Mouse (Mus musculus) left cerebral cortex, adult 2 months (tissue): Measurements from ENCODE around the gene Paqr5. TPM values are rescaled to one million over a fixed set of nuclear protein-coding genes. Genes with fewer than 3 reads are reported as not detected.

Experiments
- DNase-seq, 2 experiments: peaks; one replicate each; pipeline ENCODE4 v3.0.0; 2021 to 2022; ENCODE audit warnings: low spot score in 2 of 2, mixed read lengths in 1 of 2; ENCODE audit errors: extremely low spot score in 1 of 2
- H3K27ac ChIP-seq: fragments of 200-600 bp; 2 replicates; pipeline ENCODE4 v1.8.1; 2022
- H3K4me3 ChIP-seq: fragments of 200-600 bp; 2 replicates; pipeline ENCODE4 v1.8.1; 2022
- CTCF ChIP-seq: fragments of 200-600 bp; IDR thresholded peaks from 2 replicates; pipeline ENCODE4 v1.8.1; 2022; ENCODE audit warnings: antibody characterized with exemption, mild to moderate bottlenecking, moderate library complexity
- intact Hi-C: fragments of 180-260 bp; cut with DNase I; formaldehyde crosslinking; loops from one replicate; pipeline ENCODE4 v1.15.1; 2025
- total RNA-seq, 2 experiments: library from RNA; stranded (reverse); gene quantifications; 2 replicates each; pipeline ENCODE4 v1.2.3; 2021

Paqr5 gene
- total RNA-seq, 2 experiments from 2014 or later: 3.6 to 4.1 TPM

DNA sequence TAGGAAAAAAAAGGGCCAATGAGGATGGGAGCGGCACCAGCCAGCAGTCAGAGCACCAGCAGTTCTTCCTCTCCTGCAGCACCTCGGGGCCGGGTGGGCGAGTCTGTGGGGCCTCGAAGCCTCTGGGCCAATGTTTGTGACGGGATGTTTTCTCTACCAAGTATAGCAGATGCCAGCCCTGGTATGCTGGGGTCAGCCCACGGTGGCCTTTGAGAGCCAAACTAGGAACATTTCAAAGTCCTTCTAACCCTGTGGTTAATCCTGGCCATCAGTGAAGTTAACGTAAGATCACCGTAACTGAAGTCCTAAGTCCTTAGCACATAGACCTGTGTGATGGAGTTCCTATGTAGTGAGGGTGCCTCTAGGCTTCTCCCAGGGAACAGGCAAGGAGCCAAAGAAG, 54.6 kb downstream of the Paqr5 start:
- intact Hi-C loops: no loop called here
- TF ChIP-seq CTCF: no peak
- no peak for DNase-seq
- Histone ChIP-seq H3K27ac (no peak overlapping the region), H3K4me3 (no peak overlapping the region)

DNA sequence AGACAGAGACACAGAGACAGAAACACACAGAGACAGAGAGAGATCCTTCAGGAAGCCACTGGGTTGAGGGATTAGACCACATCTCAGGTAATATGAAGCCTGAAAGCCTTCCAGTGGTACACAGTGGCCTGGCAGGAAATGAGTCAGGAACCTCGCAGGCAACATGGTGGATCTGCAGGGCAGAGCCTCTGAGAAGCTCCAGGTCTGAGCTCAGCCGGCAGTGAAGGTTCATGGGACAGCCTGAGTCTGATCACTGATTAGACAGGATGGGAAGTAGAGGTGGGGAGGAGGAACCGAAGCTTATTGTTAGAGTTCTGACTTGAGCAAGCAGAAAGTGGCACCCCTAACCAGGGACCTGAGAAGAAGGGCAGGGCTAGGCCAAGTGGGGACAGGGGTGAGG, 55.6 kb downstream of the Paqr5 start:
- intact Hi-C loops: no loop called here
- TF ChIP-seq CTCF: no peak

DNA sequence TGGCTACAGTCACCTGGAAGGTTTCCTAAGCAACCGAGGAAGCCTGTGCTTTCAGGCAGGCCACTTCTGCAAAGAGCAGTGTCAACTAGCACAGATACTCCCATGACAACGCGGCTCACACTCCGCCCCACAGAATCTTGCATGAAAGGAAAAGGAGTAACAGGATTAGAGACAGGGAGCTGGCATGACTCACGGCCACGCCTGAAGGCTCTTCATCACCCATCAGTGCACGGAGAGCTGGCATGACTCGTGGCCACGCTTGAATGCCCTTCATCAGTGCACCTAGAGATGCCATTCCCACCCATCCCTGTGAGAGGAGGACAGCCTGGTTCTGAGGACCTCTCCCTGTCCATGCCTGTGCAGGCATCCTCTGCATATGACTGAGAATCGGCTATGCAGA, 59.3 kb downstream of the Paqr5 start:
- intact Hi-C loops: loop anchor here (5.0 kb wide), 2 partner anchors 75 to 155 kb away; partner anchors contain the start of gene Glce
- no peak overlapping the region for H3K27ac ChIP-seq
- H3K4me3 ChIP-seq: no peak overlapping the region
- TF ChIP-seq CTCF: no peak
- DNase-seq: peak; percentile 20 to 57

More for the DNA sequence above, 55.6 kb downstream of the Paqr5 start:
- H3K27ac ChIP-seq: no peak overlapping the region
- no peak overlapping the region for H3K4me3 ChIP-seq
- no peak for DNase-seq

DNA sequence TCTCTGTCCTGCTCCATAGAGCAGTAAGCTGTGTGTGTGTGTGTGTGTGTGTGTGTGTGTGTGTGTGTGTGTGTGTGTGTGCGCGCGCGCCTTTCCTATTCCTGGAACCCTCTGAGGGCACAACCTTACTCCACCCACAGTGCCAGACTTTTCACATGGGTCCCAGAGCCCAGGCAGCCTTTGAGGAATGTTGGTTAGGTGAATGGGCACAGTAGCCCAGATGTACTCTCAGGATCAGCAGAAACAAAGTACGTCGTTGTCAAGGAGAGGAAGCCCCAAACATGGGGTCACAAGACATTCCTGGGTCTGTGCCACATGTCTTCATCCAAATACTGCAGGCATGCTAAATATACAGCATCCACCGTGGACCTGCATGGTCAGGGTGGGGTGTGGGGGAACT, 60.7 kb downstream of the Paqr5 start:
- no peak for DNase-seq
- TF ChIP-seq CTCF: no peak
- no peak overlapping the region for H3K27ac ChIP-seq
- intact Hi-C loops: loop anchor here (1.0 to 5.0 kb wide), 3 partner anchors 76 to 278 kb away; partner anchors contain the start of gene Glce
- no peak overlapping the region for H3K4me3 ChIP-seq

DNA sequence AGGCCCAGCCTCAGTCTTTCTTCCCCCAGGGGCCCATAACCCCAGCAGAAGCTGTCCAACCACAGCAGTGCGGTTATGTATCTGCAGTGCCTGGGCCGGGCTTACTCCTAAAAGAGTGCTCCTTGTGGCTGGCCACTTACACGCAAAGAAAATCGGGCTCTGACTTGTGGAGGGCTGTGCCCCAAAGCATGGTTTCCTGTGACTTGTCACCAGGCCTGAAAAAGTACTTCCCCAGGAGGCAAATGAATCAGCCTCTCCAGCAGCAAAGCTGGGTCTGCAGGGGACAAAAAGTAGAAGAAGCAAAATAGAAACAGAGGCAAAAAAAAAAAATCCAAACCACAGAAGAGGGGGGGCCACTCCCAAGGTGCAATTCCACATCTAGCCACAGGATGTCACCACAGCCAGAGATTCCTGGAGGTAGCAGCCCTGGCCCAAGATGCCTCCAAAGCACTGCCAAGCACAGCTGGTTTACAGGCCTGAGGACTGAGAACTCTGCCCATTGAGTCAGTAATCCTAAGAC, 61.2 kb downstream of the Paqr5 start:
- Histone ChIP-seq H3K27ac (no peak overlapping the region; the same call in 1 of the 2 replicates), H3K4me3 (no peak overlapping the region)
- peak; percentile 91 for TF ChIP-seq CTCF
- intact Hi-C loops: loop anchor here (1.0 to 5.0 kb wide), 3 partner anchors 77 to 279 kb away; partner anchors contain the start of gene Glce
- DNase-seq: peak; percentile 71 to 80

DNA sequence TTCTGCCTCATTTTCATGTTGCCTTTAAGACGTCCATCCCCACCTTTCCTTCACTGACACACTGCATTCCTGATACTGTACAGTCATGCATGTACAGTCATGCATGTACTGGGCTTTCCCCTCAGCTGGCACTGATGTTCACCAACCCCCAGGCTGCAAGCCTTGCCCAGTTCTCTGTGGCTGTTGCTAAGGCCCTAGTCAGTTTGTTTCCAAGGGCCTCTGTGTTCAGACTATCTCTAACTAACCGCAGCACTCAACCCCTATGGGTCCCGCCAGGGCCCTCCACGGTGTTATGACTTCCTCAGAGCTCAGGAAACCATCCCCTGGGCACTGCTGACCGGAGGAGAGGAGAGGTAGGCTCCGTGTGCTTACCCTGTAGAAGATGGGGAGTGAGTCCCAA, 63.3 kb downstream of the Paqr5 start:
- Histone ChIP-seq H3K27ac (no peak overlapping the region), H3K4me3 (no peak overlapping the region)
- no peak for DNase-seq
- intact Hi-C loops: no loop called here
- TF ChIP-seq CTCF: no peak

DNA sequence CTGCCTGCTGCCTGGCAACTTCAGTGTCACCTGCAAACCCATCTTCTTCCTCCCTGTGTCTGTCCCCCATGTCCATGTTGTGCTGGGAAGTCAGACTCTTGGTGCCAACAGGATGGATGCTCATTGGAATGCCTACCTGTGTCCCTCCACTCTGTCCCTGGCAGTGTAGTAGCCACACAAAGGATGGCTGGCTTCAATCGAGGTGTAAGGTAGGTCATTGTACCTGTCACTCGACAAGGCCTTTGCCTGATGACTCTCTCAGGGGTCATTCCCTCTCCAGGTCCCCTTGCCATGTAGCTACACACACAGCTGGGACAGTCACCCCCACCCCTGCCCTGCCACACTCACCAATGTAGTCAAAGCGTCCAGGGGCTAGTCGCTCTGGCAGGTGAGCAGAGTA, 65.5 kb downstream of the Paqr5 start:
- DNase-seq: no peak
- no peak for TF ChIP-seq CTCF
- Histone ChIP-seq H3K27ac (no peak overlapping the region), H3K4me3 (no peak overlapping the region)
- intact Hi-C loops: no loop called here

DNA sequence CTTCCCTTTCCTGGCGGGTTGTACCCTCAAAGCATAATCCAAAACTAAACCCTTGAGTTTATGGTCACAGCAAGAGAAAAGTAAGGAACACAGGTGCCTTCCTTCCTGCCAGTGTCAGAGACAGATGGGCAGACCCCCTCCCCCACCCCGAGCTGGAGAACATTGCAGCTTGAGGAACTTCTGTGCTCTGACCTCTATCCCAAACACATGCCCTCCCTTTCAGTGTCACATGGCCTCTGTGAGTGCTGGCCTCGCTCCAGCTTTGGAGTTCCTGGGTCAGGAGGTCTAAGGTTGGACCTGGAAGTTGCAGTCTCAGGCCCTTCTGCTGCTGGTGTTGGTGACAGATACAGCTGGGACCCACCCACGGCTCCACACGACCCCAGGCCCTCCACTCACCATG, 65.9 kb downstream of the Paqr5 start:
- H3K27ac ChIP-seq: no peak overlapping the region
- intact Hi-C loops: no loop called here
- no peak for DNase-seq
- TF ChIP-seq CTCF: no peak
- no peak overlapping the region for H3K4me3 ChIP-seq

DNA sequence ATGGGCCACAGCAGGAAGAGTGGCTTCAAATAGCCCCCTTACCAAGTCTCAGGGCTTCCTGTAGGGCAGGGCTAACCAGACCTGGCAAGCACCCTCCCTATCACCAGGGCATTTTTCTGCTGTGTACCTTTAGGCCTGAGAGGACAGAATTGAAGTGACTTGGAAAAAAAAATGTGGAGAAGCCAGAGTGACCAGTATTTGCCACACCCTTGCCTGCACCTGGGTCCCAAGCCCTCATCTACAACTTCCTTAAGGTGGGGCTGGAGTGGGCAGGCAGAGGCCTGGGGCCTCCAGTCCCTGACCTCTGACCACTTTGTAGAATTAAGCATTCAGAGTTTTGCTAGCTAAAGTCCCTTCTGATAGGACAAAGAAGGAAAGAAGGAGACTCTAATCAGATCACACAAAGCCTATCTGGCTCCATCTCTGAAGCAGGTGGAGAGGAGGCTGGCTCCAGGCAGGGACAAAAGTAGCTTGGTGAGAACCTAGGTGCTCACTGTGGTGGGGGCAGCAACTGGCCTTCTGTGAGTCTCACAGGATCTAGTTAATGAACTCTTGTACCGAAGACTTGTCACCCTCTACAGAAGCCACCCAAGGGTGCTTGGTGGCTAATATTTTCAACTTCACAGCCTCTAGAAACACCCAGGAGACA, 66.6 kb downstream of the Paqr5 start:
- no peak for TF ChIP-seq CTCF
- no peak overlapping the region for H3K4me3 ChIP-seq
- intact Hi-C loops: no loop called here
- no peak overlapping the region for H3K27ac ChIP-seq
- no peak for DNase-seq

DNA sequence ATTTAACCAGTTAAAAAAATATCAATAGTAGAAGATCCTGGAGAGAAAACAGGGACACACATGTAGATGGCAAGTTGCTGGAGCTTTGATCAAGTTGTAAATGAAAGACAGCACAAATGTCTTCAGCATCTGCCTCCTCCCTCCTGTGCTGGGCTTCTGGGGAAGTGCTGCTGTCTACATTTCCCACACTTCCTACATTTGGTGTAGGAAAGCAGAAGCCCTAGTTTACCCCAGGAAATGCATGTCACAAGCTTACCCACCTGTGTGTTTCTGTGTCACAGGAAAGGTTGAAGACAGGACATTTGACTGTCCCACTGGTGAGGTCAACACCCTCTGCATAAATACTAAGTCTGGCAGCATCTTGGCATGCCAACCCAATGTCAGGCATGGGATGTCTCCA, 71.9 kb downstream of the Paqr5 start:
- TF ChIP-seq CTCF: no peak

DNA sequence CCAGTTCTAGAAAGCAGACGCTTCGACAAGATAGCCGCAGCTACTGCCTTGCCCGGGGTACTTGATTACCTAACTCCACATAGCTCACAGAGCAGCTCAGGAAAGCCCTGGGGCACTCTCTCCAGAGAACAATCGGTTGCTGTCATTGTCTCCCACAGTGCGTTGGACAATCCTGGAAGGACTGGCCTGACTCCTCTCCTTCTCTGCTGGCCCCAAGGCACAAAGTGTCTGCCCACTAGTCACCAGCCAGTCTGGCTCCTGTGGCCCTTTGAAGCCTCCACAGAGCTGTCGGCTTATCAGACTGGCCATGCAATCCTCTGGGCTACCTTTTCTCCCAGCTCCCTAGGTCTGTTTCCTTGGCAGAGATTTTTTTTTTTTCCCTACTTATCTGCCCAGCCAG, 74.4 kb downstream of the Paqr5 start:
- Histone ChIP-seq H3K4me3 (no peak overlapping the region), H3K27ac (no peak overlapping the region)
- no peak for DNase-seq
- intact Hi-C loops: no loop called here
- no peak for TF ChIP-seq CTCF

More for the DNA sequence above, 71.9 kb downstream of the Paqr5 start:
- H3K27ac ChIP-seq: no peak overlapping the region
- no peak overlapping the region for H3K4me3 ChIP-seq
- intact Hi-C loops: no loop called here
- DNase-seq: no peak

DNA sequence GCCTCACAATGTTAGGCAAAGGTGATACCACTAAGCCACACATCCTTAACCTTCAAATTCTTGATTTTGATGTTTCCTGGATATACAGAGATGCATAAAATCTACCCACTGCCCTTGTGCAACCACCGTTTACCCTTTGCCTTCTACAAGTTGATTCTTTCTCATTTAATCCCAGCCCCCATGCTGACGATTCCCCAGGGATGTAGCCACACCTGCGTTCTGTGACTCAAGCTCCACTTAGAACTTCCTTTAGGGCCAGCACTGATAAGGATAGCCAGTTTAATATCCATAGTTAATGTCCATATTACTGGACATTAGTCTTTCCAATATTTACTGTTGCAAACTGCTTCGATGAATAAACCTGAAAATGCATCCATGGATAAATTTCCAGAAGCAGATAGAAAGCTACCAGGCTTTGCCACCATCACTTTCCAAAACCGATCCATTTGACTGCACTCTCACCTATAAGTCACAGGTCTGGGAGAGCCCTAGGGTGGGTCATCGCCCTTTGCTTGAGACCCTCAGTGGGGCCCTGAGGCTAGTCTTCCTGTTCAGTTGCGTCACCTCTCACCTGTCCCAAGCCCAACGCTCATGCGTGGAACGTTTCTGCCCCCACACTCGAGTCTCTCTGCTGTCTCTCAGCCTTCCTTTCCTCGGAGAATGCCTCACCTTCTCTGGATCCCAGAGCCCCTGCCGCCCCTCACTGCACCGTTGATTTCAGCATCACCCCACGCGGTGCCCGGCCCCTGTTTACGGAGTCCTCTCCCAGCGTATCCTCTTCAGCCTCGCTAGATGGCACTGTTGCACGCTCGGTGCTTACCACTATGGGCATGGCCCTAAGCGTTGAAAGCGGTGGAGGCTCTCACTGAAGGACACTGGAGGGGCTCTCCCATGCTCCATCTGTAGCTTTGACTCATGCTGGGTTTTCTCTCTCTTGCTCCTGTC, 79.0 kb downstream of the Paqr5 start:
- peak; percentile 91 for TF ChIP-seq CTCF
- DNase-seq: peak; percentile 75
- H3K4me3 ChIP-seq: peak overlapping the region; percentile 44
- H3K27ac ChIP-seq: peak overlapping the region; percentile 37
- intact Hi-C loops: loop anchor here (1.0 to 5.0 kb wide), 4 partner anchors 33 to 297 kb away; partner anchors contain the start of genes Glce and Rplp1
